8 mouse cellular contexts compared by ENCODE assay signal in the genomic region with DNA sequence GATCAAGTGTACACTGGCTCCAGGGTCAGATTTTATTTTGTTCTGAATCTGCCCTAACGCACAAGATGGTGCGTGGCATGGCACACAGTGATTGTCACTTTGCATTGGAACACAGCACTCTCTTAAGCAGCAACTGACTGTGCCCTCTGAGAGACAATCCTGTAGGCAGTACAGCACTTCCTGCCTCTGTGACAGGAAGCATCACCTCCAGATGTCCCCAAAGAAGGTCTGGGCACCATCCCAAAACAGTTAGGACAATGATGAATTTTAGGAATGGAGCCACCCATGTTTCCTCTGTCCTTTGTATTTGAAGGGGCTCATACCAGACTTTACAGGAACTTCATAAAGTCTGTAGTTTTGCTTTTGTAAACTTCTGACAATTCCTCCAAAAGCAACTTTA. TPM values are rescaled to one million over a fixed set of nuclear protein-coding genes. Genes with fewer than 3 reads are reported as not detected.
DNase-seq lines count a peak whose midpoint lies in the region; TF ChIP-seq lines count a peak whose summit lies in the region.
"Had no signal": no experiment of that assay in that cellular context is flagged by ENCODE, and none has a peak within 500 bp of the region (broad histone marks: within the 10 kb centered on the region; RNA-seq: fewer than 3 reads in every experiment).

No protein-coding gene starts in this region.

- TF ChIP-seq CTCF in thymus, adult 2 months (IDR thresholded peaks at IDR 0.05; ENCODE audit: borderline replicate concordance, control insufficient read depth, extremely low read depth, insufficient read depth, low read length, poor library complexity) = no peak

- peaks cover 48% of the 10 kb centered on the region for H3K4me1 ChIP-seq in thymus, adult 2 months (replicated peaks; ENCODE audit: control insufficient read depth, insufficient read depth, low read length)
- peaks cover 62% of the 10 kb centered on the region for H3K4me1 ChIP-seq in limb, embryonic 10.5 days
- H3K4me1 ChIP-seq in embryonic facial prominence, embryonic 10.5 days = peaks cover 41% of the 10 kb centered on the region

- WGBS in thymus, adult 2 months = 60% methylated on average over 2 of the region's 2 CpGs
- 94% methylated on average over 2 of the region's 2 CpGs for WGBS in limb, embryonic 10.5 days
- WGBS in embryonic facial prominence, embryonic 10.5 days = 86% methylated on average over 2 of the region's 2 CpGs

- H3K4me3 ChIP-seq in thymus, adult 2 months (ENCODE audit: control insufficient read depth, insufficient read depth, low read length) = no peak overlapping the region
- H3K4me3 ChIP-seq in limb, embryonic 10.5 days = no peak overlapping the region
- H3K4me3 ChIP-seq in embryonic facial prominence, embryonic 10.5 days = no peak overlapping the region

- DNase-seq in thymus, adult 2 months = no peak
- DNase-seq in thymus, postnatal 14 days = no peak
- peak; percentile 53 to 68 for DNase-seq in heart, postnatal 10 days
- DNase-seq in limb, embryonic 10.5 days (ENCODE audit: low spot score) = no peak
- no peak for DNase-seq in yolk sac, embryonic 10.5 days (ENCODE audit: low spot score)
- DNase-seq in embryonic facial prominence, embryonic 10.5 days (ENCODE audit: low spot score) = no peak
- no peak for DNase-seq in MN1 (ENCODE audit: low spot score)
- DNase-seq: thymus, postnatal 25 days had no signal

- peak overlapping the region; percentile 29; the same call in 1 of the 2 replicates for H3K27ac ChIP-seq in thymus, adult 2 months (ENCODE audit: control insufficient read depth, insufficient read depth, low read length)
- 0 out of 2 replicates have a peak overlapping the region, but pooled peaks have one; percentile 5 for H3K27ac ChIP-seq in limb, embryonic 10.5 days
- no peak overlapping the region for H3K27ac ChIP-seq in embryonic facial prominence, embryonic 10.5 days (replicated peaks)

- TF ChIP-seq POLR2A in thymus, adult 2 months (IDR thresholded peaks at IDR 0.05; ENCODE audit: control insufficient read depth, extremely low read depth, insufficient read depth, low read length, poor library complexity) = no peak

- H3K9me3 ChIP-seq in limb, embryonic 10.5 days (replicated peaks) = no peaks in the 10 kb centered on the region
- H3K9me3 ChIP-seq in embryonic facial prominence, embryonic 10.5 days = no peaks in the 10 kb centered on the region

- intact Hi-C loops in heart, postnatal 10 days (cut with DNase I) = no loop called here

- no peaks in the 10 kb centered on the region for H3K36me3 ChIP-seq in thymus, adult 2 months (ENCODE audit: control insufficient read depth, insufficient read depth, low read length)
- no peaks in the 10 kb centered on the region for H3K36me3 ChIP-seq in limb, embryonic 10.5 days
- H3K36me3 ChIP-seq in embryonic facial prominence, embryonic 10.5 days (replicated peaks) = no peaks in the 10 kb centered on the region

- no peaks in the 10 kb centered on the region for H3K27me3 ChIP-seq in thymus, adult 2 months (ENCODE audit: control insufficient read depth, insufficient read depth, low read length)
- 0 out of 2 replicates have a peak, but pooled peaks cover 3% of the 10 kb centered on the region for H3K27me3 ChIP-seq in limb, embryonic 10.5 days (ENCODE audit: low read depth, poor library complexity, severe bottlenecking)
- no peaks in the 10 kb centered on the region for H3K27me3 ChIP-seq in embryonic facial prominence, embryonic 10.5 days (replicated peaks; ENCODE audit: low read depth, poor library complexity, severe bottlenecking)

RNA-seq across cellular contexts. Expression of gene Pip4k2a, which starts 54.0 kb away (rescaled TPM):
- 55.0 and 61.2 TPM in 2 replicates for polyA plus RNA-seq in thymus, adult 2 months (2012; rRNA removed)
- 10 to 100 TPM in 1 of 2 experiments, 1 to 10 TPM in 1; 8.7 to 10.9 TPM for total RNA-seq in heart, postnatal 10 days (2021)
- polyA plus RNA-seq in limb, embryonic 10.5 days (2016; fragmentation: Nextera tagmentation; extraction: Ambion mirVana) = 5.6 and 6.7 TPM in 2 replicates
- 5.2 and 6.1 TPM in 2 replicates for polyA plus RNA-seq in embryonic facial prominence, embryonic 10.5 days (2016; fragmentation: Nextera tagmentation; extraction: Ambion mirVana)

RNA-seq across cellular contexts. Expression of gene 4930426L09Rik, which starts 54.2 kb away (rescaled TPM):
- 2.0 and 2.8 TPM in 2 replicates for polyA plus RNA-seq in thymus, adult 2 months (2012; rRNA removed)
- total RNA-seq in heart, postnatal 10 days (2021) = under 1 TPM; 0.22 to 0.53 TPM
- polyA plus RNA-seq in limb, embryonic 10.5 days (2016; fragmentation: Nextera tagmentation; extraction: Ambion mirVana) = 0.20 and 0.25 TPM in 2 replicates
- polyA plus RNA-seq in embryonic facial prominence, embryonic 10.5 days (2016; fragmentation: Nextera tagmentation; extraction: Ambion mirVana) = 0.24 and 0.30 TPM in 2 replicates

Comparison
In these comparisons a context has a peak if more than half of its experiments do, and no peak if none do; other contexts are left out.
1. DNase-seq: peak in heart, postnatal 10 days (2 of 2); none in thymus, adult 2 months (single experiment), thymus, postnatal 14 days (single experiment), limb, embryonic 10.5 days (single experiment), yolk sac, embryonic 10.5 days (single experiment), embryonic facial prominence, embryonic 10.5 days (single experiment) and MN1 (single experiment).